Mouse (Mus musculus) Muller cell, postnatal 12 days (primary cell): Measurements from ENCODE around the gene Camkmt.

Experiments used
- DNase-seq: peaks from one replicate; pipeline ENCODE4 v3.0.0-alpha.2; 2015; ENCODE audit errors: inconsistent ontology term

Camkmt gene

GRCm38 (mm10) chr17:85458589-85458988, 368.2 kb downstream of the Camkmt start:
- DNase-seq, result peak; percentile 86

GRCm38 (mm10) chr17:85461577-85461976, 371.2 kb downstream of the Camkmt start:
- no peak for DNase-seq

GRCm38 (mm10) chr17:85463497-85464392, 373.4 kb downstream of the Camkmt start:
- peak; percentile 78 for DNase-seq

GRCm38 (mm10) chr17:85464466-85465411, 374.4 kb downstream of the Camkmt start:
- peak; percentile 38 for DNase-seq

GRCm38 (mm10) chr17:85469776-85470175, 379.4 kb downstream of the Camkmt start:
- DNase-seq, result no peak

- no peak for DNase-seq
Measured at GRCm38 (mm10) chr17:85472687-85473202, 382.4 kb downstream of the Camkmt start.

GRCm38 (mm10) chr17:85473217-85473616, 382.9 kb downstream of the Camkmt start:
- no peak for DNase-seq

- no peak for DNase-seq
Measured at GRCm38 (mm10) chr17:85473881-85474280, 383.5 kb downstream of the Camkmt start.

GRCm38 (mm10) chr17:85481241-85481640, 390.9 kb downstream of the Camkmt start:
- DNase-seq, result no peak

GRCm38 (mm10) chr17:85483086-85483485, 392.7 kb downstream of the Camkmt start:
- no peak for DNase-seq

GRCm38 (mm10) chr17:85484015-85484414, 393.7 kb downstream of the Camkmt start:
- DNase-seq, result no peak

- peak; percentile 36 for DNase-seq
Measured at GRCm38 (mm10) chr17:85484526-85484925, 394.2 kb downstream of the Camkmt start.

- peak; percentile 66 for DNase-seq
Measured at GRCm38 (mm10) chr17:85485065-85485945, 395.0 kb downstream of the Camkmt start.

- peak; percentile 86 for DNase-seq
Measured at GRCm38 (mm10) chr17:85485946-85486533, 395.7 kb downstream of the Camkmt start.

- DNase-seq, result peak; percentile 91
Measured at GRCm38 (mm10) chr17:85486585-85487480, 396.5 kb downstream of the Camkmt start.

GRCm38 (mm10) chr17:85487531-85487930, 397.2 kb downstream of the Camkmt start:
- DNase-seq, result no peak

- DNase-seq, result peak; percentile 87
Measured at GRCm38 (mm10) chr17:85488601-85489487, 398.5 kb downstream of the Camkmt start.

GRCm38 (mm10) chr17:85489488-85489980, 399.2 kb downstream of the Camkmt start:
- DNase-seq, result peak; percentile 70
